Mouse (Mus musculus) myocyte (in vitro differentiated cells): ENCODE data around the gene Sec14l1.

Experiments used
- E2F4 ChIP-seq: IDR thresholded peaks from one replicate; pipeline ENCODE4 v1.6.1; 2011; ENCODE audit warnings: mild to moderate bottlenecking, control low read depth, moderate library complexity; ENCODE audit not compliant: insufficient read depth
- MAX ChIP-seq: IDR thresholded peaks from one replicate; pipeline ENCODE4 v1.6.1; 2011; ENCODE audit warnings: low read depth, mild to moderate bottlenecking, control low read depth
- MYOD1 ChIP-seq, 3 experiments: IDR thresholded peaks; one replicate each; pipeline ENCODE4 v1.6.1; 2011; ENCODE audit warnings: control low read depth in 2 of 3, low read depth in 2 of 3, mild to moderate bottlenecking in 2 of 3, moderate library complexity in 1 of 3; ENCODE audit not compliant: insufficient read length in 2 of 3, control insufficient read depth in 1 of 3
- MYOG ChIP-seq, 3 experiments: IDR thresholded peaks; one replicate each; pipeline ENCODE4 v1.6.1; 2011; ENCODE audit warnings: control low read depth in 2 of 3, low read depth in 2 of 3, mild to moderate bottlenecking in 2 of 3; ENCODE audit not compliant: insufficient read length in 2 of 3, control insufficient read depth in 1 of 3, insufficient read depth in 1 of 3
- POLR2A ChIP-seq: IDR thresholded peaks from one replicate; pipeline ENCODE4 v1.6.1; 2011; ENCODE audit warnings: low read depth, mild to moderate bottlenecking, control low read depth, moderate library complexity; ENCODE audit not compliant: insufficient read length
- POLR2AphosphoS2 ChIP-seq: IDR thresholded peaks from one replicate; pipeline ENCODE4 v1.6.1; 2011; ENCODE audit warnings: low read depth, control low read depth; ENCODE audit not compliant: insufficient read length
- REST ChIP-seq: IDR thresholded peaks from one replicate; pipeline ENCODE4 v1.6.1; 2011; ENCODE audit warnings: mild to moderate bottlenecking, control low read depth, moderate library complexity; ENCODE audit not compliant: insufficient read depth, insufficient read length
- SRF ChIP-seq: IDR thresholded peaks from one replicate; pipeline ENCODE4 v1.6.1; 2011; ENCODE audit warnings: low read depth; ENCODE audit not compliant: control insufficient read depth, insufficient read length
- TCF12 ChIP-seq: IDR thresholded peaks from one replicate; pipeline ENCODE4 v1.6.1; 2011; ENCODE audit warnings: mild to moderate bottlenecking, control low read depth; ENCODE audit not compliant: poor library complexity, insufficient read depth, severe bottlenecking
- USF1 ChIP-seq: IDR thresholded peaks from one replicate; pipeline ENCODE4 v1.6.1; 2011; ENCODE audit warnings: low read depth, mild to moderate bottlenecking, control low read depth, moderate library complexity

DNA sequence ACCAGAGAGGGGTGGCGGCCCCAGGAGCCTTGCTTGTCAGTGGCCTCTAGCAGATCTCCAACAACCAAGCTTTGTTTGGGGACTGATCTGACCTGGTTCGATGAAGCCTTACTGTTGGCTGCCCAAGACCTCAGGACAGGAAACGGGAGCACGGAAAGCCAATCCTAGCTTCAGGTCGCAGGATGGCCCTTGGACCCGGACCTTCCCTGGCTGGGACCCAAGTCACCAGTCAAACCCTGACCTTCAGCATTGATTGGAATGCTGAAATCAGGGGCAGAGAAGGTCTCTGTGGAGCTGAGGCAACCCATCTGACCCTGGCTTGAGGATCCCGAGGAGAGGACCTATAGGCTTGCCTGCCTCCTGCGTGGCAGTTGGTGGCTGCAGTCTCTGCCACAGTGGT is 89.6 kb downstream of the Sec14l1 start:
- TF ChIP-seq POLR2A, result no peak
- no peak for TF ChIP-seq MAX
- TF ChIP-seq USF1, result no peak
- TF ChIP-seq E2F4, result no peak
- TF ChIP-seq SRF, result no peak
- no peak for TF ChIP-seq MYOG (IDR thresholded peaks at IDR 0.05; ENCODE audit: control insufficient read depth in 1 of 3, insufficient read depth in 1 of 3, insufficient read length in 2 of 3, low read depth in 2 of 3)
- no peak for TF ChIP-seq TCF12
- no peak for TF ChIP-seq REST
- no peak for TF ChIP-seq MYOD1 (IDR thresholded peaks at IDR 0.05; ENCODE audit: control insufficient read depth in 1 of 3, insufficient read length in 2 of 3, low read depth in 2 of 3)
- TF ChIP-seq POLR2AphosphoS2, result no peak
